Mouse (Mus musculus): ENCODE measurements around the gene Acads.
"Not testable (repeated sequence)": the region's sequence is repeated elsewhere in the genome, so short reads cannot be mapped to it uniquely, and the experiment has no call there.

Acads gene

DNA sequence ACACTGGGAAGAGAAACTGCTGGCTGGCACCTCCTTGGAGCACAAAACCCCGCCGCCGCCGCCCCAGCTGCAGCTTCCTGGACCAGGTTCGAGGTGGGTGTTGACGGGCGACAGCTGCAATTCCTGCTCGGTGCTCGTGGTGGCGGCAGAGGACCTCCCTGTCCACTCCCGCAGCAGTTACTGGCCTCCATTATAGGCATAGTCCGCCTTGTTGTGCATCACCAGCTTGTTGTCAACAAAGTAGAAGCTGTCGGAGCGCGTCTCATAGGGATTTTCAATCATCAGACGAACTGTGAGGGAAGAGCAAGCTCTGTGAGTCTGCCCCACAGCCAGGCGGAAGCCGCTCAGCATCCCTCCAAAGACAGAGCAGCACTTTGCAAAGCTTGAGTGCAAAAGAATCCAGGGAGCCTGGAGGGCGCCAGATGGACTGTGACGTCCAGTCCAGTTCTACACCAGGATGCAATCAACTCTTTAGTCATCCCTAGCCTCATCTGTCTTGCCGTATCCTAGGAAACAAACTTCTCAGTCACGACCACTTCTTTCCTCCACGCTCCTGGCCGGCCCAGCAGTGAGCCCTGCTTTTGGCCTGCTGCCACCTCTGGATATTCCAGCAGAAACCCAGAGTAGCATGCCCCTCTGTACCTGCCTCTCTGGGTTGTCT is 6.2 kb upstream of the Acads start:
- peak; percentile 67 to 82 for DNase-seq (ENCODE audit: low spot score in 2 of 2)

DNA sequence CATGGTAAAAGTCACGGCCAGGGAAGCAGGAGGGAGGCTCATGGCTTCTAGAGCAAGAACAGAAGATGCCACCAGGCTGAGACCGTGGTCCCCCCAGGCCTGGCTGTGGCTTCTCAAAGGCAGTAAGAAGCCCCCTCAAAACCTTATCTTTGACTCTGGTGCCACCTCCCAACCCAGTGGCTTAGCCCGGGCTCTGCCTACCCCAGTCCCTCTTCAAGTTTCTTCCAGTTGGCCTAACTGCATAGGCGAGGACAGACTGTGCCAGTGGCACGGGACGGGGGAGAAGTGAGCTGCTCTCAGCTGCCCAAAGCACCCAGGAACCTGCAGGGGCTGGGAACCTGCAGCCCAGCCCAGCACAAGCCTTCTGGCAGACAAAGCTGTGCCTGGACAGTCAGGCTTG is 5.5 kb upstream of the Acads start:
- DNase-seq (ENCODE audit: low spot score in 2 of 2), result no peak

DNA sequence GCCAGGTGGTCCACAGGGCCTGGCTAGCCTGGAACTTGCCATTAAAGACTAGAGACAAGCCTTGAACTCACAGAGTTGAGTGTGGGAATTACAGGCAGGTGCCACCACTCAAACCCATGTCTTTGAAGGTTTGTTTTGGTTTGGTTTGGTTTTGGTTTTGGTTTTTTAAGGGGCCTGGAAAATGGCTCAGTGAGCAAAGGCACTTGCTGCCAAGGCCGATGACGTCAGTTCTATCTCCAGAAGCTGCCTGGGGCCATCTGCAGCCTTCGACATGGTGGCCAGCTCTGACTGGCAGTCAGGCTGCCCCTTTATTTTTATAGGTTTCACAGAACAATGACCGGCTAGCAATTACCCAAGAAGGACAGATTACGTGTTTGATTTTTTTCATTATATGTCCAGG is 1.8 kb upstream of the Acads start:
- no peak for DNase-seq (ENCODE audit: low spot score in 2 of 2)

DNA sequence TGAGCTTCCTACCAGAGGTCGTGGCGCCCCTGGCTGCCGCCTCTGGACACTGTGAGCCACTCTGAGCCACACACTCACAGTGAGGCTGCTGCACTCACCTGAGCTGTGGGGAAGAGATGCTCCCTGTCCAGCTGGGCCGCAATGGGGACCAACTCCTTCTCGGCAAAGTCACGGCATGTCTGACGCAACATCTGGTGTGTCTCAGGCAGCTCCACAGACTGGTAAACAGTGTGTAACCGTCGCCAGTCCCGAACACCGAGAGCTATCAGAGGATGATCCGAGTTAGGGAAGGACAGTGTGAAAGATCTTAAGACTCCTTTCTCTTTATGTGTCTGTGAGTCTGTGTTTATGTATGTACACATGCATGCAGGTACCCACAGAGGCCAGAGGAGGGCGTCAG is 1.7 kb downstream of the Acads start:
- no peak for DNase-seq (ENCODE audit: low spot score in 2 of 2)

DNA sequence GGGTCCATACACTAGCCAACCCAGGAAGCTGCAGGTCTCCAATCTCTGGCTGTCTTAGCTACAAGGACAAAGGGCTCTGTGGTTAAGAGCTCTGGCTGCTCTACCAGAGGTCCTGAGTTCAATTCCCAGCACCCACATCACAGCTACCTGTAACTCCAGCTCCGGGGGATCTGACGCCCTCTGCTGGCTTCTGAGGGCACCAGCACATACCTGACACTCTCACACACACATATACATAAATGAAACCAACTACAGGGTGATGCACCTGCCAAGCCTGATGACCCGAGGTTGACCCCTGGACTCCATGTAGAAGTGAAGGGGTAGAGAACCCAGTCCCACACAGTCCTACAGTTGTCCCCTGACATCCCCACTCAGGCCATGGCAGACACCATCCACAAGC is 2.7 kb downstream of the Acads start:
- DNase-seq (ENCODE audit: low spot score in 2 of 2), result no peak

DNA sequence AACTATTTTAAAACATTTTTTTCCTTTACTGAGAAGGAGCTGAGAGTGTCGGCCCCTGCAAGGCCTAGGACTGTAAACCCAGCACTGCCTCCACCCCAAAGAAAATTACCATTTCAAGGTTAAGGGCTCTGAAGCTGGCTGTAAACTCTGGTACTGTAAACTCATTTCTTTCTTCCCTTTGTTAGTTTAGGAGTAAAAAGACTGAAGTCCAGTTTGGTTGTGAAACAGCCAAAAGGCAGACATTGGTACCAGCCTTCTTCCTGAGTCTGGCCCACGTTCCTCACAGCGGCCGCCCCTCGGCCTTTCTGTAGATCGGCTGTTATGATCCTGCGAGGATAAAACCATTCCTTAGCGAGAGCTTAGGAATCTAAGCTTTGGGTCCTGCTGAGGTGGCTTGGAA is 4.6 kb downstream of the Acads start:
- no peak for DNase-seq (ENCODE audit: low spot score in 2 of 2)

DNA sequence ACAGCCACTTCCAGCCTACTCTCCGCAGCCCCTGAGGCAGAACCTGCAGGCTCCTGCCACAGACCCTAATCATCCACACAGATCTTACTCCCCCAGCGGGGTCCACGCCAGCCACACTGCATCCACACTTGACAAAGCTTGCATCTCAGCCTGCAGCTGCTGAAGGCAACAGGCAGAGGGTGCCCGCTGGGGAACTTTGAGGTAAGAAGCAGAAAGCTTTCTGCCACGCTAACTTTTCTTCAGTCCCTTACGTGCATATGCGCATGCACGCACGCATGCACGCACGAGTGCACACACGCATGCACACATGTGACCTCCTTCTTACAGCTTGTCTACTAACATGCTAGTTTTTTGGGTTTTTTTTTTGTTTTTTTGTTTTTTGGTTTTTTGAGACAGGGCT is 5.9 kb downstream of the Acads start:
- DNase-seq (ENCODE audit: low spot score in 2 of 2), result no peak

DNA sequence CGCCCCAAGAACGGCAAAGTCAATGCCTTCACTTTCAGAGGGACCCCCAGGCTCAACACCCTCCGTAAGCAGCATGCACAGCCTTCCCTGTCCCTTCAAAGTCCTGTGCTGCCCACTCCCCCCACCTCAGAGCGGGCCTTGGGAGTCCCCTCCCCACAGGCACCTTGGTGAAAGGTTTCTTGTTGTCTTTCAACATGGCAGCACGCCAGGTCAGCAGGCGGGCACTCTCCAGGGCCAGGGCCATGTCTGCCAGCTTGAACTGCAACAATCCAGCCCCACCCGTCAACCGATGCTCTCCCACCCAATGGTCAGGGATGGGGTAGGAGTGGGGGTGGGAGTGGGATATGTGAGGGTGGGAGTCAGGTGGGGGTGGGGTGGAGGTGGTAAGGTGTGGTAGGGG is 8.0 kb downstream of the Acads start:
- DNase-seq (ENCODE audit: low spot score in 2 of 2), result no peak

DNA sequence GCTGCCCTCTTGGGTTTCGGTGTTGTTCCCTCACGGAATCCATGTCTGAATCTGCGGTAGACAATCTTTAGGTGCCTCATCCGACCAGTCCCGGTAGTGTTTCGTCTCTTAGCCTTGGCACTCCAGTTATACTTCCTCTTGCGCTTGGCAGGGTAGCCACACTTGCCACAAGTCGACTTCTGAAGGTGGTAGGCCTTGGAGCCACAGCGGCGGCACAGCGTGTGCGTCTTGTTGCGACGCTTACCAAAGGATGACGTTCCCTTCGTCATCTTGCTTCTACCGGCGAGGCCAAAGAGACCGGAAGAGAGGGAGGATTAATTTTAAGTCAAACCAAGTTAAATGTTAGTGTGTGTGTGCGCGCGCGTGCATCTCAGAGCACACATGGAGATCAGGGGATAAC is 15.9 kb downstream of the Acads start:
- not testable (repeated sequence) for DNase-seq (ENCODE audit: low spot score in 2 of 2)

DNA sequence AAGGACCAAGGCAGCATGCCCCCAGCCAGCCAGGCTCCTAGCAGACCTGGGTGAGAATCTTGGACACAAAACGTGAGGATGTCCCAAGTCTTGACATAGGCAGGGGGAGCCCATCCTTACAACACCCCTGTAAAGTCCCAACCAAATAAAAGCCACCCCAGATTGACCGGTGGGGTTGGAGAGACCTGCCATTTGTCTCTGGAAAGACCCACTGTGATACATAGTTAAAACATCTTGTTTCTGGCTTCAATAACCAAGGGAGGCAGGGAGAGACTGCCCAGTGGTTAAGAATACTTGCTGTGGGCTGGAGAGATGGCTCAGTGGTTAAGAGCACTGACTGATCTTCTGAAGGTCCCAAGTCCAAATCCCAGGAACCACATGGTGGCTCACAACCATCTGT is 16.9 kb downstream of the Acads start:
- DNase-seq (ENCODE audit: low spot score in 2 of 2), result no peak

DNA sequence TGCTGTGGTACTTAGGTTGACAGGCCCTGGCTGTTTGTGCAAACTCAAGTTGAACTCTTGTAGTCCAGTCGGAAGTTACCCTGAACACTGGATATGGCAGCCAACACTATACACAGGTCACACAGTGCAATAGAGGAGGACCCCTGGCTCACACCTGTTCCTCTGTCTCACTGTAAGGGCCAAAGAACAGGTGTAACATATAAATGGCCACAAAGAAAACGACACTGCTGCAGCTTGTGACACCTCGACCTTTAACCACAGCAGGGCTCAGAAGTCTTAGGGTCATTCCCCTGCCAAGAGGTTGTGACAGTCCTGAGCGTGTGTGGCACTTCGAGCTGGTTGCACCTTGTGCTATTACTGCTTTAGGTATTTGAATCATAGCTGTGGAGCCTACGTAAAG is 18.7 kb downstream of the Acads start:
- DNase-seq (ENCODE audit: low spot score in 2 of 2), result no peak

DNA sequence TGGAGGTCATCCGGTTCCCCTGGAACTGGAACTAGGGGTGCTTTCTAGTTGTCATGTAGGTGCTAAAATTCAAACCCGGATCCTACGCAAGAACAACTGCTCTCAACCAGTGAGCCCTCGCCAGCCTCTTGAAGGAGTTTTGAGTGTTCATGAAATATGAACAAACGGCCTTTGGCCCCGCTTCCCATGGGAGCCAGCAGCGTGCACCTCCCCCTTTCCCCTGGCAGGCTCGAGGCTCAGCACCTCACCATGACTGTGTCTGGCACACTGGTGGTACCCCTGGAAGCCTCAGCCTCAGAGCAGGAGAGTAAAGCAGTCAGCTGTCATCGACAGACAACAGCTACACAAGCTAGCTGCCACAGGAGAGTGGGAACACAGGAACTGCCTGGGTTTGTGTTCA is 19.2 kb downstream of the Acads start:
- no peak for DNase-seq (ENCODE audit: low spot score in 2 of 2)

DNA sequence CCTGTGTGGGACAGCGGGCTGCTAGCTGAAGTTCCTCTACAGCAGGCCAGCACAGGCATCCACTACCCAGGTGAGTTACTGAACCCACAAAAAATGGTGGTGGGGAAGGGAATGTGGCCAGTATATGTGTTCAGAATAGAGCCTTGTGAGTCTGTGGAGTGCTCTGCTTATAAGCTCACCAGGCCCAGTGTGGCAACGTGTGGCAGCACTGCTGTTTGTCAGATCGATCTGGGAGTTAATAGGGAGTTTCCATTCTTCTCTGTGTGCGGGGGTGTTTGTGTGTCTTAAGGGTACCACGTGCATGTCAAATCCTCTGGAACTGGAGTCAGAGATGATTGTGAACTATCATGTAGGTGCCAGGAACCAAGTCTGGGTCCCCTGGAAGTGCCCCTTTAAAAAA is 19.6 kb downstream of the Acads start:
- no peak for DNase-seq (ENCODE audit: low spot score in 2 of 2)

DNA sequence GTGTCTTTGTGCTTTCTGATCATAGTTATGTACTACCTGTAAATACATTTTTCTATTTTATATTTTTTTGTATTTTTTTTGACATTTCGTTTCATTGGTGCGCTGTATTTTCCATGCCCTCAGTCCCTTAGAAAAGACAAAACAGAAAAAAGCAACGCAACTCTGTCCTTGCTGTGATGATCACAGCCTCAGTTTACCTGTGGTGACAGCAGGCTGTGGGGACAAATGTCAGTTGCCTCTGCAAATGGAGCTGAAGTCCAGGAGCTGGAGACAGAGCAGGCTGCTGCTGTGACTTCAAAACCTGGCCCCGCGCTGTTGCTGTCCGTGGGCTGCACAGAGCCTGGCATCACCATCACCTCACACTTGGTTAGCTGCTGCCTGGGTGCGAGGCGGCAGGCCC is 21.0 kb downstream of the Acads start, which contains the start of gene Gm10401:
TSS of gene Gm10401 (minus strand) at position 101 of the 400 bp plus-strand sequence.
- no peak for DNase-seq (ENCODE audit: low spot score in 2 of 2)

DNA sequence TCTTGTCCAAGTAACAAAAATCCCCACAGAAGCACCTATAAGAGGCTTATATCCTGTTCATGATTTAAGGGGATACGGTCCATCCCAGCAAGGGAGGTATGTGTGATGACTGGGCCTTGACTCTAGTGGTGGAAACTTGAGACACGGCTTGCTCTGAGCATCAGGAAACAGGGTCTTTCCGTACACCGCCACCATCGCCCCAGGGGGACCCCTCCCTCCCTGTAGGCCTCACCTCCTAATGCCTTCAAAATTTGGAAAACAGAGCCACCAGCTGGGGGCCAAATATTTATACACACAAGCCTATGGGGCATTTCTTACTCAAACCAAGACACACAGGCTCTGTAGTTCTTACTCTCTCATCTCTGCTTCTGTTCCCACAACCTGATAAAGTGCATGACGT is 27.4 kb downstream of the Acads start:
- no peak for DNase-seq (ENCODE audit: low spot score in 2 of 2)

DNA sequence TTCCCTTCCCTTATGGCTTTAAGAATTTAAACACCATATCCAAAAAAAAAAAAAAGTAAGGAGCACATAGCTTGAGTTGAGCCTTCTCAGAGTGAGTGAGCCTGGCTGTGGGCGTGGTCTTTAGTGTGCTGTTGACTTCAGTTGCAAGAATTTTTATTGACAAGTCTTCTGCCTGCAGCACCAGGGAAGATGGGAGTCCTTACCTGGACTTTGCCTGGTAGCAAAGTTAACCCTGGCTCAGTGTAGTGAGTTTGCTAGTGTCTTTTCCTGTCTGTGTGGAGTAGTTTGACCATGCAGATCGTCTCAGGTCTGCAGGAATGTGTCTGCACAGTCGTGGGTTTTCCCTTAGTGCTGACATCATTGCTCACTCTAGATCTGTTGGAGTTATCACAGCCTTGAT is 28.1 kb downstream of the Acads start:
- DNase-seq (ENCODE audit: low spot score in 2 of 2), result no peak

DNA sequence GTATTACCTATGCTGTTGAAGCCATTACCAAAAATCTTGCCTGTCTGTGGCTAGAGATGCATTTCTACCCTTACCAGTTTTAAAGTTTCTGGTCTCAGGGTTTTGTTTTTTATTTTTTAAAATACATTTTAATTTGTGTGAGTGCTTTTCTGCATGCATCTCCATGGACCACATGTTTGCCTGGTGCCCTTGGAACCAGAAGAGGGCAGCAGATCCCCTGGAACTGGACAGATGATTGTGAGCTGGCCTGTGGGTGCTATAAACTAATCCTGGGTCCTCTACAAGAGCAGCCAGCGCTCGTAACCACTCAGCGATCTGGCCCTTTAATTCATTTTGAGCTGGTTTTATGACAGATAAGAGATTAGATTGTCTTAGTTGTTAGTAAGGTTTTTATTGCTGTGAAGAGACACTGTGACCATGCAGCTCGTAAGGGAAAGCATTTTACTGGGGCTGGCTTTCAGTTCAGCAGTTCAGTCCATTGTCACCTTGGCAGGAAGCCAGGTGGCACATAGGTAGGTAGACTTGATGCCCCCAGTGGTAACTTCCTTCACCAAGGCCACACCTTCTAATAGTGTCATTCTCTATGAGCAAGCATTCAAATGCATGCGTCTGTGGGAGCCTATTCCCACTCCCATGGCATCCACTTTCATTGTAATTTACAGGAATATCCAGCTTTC is 29.4 kb downstream of the Acads start:
- DNase-seq (ENCODE audit: low spot score in 2 of 2), result no peak

DNA sequence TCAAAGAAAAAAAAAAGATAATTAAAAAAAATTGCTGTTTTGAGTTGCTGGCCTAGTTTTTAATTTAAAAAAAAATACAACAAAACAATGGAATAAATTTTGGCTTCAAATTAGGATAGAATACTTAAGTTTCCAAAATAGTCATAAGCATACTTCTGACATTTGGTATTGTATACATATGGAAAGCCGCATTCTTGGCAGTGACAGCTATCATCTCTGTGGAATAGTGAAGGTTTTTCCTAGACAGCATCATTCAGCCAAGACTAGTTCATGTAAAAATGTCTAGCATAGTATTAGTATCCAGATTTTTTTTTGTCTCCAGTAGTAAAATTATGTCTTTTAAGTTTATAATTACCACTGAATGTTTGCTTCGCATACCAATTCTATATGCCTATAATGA is 33.5 kb downstream of the Acads start:
- no peak for DNase-seq (ENCODE audit: low spot score in 2 of 2)

DNA sequence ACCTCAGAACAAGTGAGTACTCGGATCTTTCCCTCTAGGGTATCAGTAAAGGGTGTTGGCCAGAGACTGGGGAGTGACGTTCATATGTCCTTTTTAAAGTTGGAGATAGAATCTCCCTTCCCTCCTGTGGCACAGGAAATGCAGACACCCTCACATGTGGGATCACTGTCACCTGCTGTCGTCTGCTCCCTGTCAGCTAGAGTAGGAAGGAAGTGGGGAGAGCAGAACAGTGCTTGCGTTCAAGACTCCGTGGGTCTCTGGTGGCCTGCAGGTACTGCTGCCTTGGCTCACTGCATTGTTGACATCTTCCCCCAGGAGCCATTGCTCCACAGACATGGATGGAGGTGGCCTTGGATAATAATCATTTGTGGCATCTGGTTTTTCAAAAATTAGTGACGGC is 35.7 kb downstream of the Acads start:
- DNase-seq (ENCODE audit: low spot score in 2 of 2), result no peak

DNA sequence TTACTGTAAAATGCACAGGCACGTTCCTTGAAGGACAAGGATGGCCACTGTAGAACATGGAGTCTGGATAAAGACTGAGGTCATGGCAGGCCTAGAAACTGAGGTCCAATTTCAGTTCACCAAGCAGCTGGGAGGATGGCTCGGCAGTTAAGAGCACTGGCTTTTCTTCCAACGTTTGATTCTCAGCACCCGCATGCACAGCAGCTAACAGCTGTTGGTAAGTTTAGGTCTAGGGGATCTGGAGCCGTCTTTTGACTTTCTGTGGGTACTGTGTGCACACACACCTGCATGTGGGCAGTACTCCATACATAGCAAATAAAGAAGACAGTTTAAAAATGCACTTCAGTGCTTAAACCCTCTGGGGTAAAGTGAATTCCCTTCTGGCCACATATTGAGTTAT is 37.5 kb downstream of the Acads start:
- no peak for DNase-seq (ENCODE audit: low spot score in 2 of 2)

DNA sequence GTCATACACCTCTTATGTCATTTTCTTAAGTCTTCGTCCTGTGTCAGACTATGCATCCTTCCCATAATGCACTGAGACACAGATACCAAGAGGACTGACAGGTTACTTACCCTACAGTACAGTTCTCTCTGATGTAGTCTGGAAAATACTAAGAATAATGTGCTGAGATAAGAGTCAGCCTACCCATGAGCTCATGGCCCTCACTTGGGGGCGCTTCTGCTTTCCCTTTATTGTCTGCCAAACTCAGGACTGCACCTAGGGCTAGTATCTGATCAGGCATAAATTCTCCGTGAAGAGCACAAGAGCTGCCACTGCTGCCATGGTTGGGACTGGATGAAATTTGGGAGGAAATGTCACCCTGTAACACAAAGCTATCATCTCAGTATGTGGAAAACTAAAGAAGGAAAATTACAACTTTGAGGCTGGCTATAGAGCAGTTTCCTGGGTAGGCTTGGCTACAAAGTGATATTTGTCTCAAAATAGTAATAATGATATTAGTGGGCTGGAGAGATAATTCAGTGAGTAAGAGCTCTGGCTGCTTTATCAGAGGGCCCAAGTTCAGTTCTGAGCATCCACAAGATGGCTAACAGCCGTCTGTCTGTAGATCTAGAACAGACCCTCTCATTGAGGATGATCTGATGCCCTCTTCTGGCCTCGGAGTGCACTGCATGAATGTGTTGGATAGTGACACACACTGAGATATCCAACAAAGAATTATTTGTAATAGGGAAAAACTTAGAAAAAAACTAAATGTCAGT is 42.8 kb downstream of the Acads start:
- peak in 1 of 2 experiments; percentile 48 for DNase-seq (ENCODE audit: low spot score in 2 of 2)

DNA sequence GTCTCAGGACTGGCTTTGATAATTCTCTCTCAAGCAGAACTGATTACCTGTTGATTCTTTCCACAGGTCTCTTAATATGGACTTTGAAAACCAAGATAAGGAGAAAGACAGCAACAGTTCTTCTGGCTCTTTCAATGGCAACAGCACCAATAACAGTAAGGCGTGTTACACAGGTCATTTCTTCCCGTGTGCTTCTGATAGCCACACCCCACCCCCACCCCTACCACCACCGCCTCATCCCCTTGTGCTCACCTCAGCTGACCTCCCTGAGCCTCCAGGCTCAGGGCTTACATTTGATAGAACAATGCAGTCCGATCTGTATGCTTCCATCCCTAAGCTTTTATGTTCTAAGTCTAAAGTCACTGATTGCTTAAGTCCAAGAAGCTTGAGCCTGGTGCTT is 44.4 kb downstream of the Acads start:
- DNase-seq (ENCODE audit: low spot score in 2 of 2), result no peak

DNA sequence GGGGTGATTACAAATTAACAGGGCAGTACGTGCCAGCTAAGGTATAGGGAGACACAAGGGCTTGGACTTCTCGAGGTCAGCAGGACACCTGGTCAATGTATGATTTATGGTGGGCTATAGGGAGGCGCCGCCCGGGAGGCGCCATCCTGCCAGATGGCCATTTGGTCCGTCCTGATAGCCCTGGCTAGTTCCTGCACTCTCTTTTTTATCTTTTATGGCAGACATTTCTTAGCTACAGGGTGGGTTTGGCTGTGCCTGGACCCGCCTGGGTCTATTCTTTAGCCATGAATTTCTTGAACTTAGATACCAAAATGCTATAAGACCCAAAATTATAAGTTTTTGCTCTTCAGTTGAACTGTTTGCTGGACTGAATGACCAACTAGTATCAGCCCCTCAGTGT is 45.8 kb downstream of the Acads start:
- DNase-seq (ENCODE audit: low spot score in 2 of 2), result not testable (repeated sequence)

All from frontal cortex, postnatal 10 days (tissue).